Mouse (Mus musculus) hindbrain, embryonic 16.5 days (tissue): ENCODE measurements at regions not wholly inside any gene's neighbourhood (a gene's known extent, or its start where the extent isn't known, plus 50 kb on each side); places are given as distances from the start of the nearest gene placed in this dataset.

ENCODE experiments used
- ATAC-seq: fragments of 200-750 bp; cut with Nextera tagmentation; 2 replicates; pipeline ENCODE4 v1.8.0; 2017; ENCODE audit warnings: moderate TSS enrichment, moderate library complexity
- H3K27ac ChIP-seq: fragments of 300-500 bp; sonication (generic); 2 replicates; pipeline ENCODE4 v1.5.1; 2014; ENCODE audit warnings: low read depth, mild to moderate bottlenecking, control low read depth, low read length, moderate library complexity
- H3K27me3 ChIP-seq: fragments of 300-500 bp; sonication (generic); replicated peaks from 2 replicates; pipeline ENCODE4 v1.6.1; 2014; ENCODE audit warnings: low read length; ENCODE audit not compliant: control insufficient read depth, insufficient read depth
- H3K36me3 ChIP-seq: fragments of 300-500 bp; sonication (generic); 2 replicates; pipeline ENCODE4 v1.6.1; 2014; ENCODE audit warnings: mild to moderate bottlenecking, low read length, moderate library complexity, mixed read lengths; ENCODE audit not compliant: control insufficient read depth, insufficient read depth
- H3K4me1 ChIP-seq: fragments of 300-500 bp; sonication (generic); 2 replicates; pipeline ENCODE4 v1.6.1; 2014; ENCODE audit warnings: low read depth, low read length; ENCODE audit not compliant: control insufficient read depth, insufficient read depth
- H3K4me2 ChIP-seq: fragments of 300-500 bp; sonication (generic); 2 replicates; pipeline ENCODE4 v1.6.1; 2014; ENCODE audit warnings: mild to moderate bottlenecking, low read length, control low read depth, moderate library complexity
- H3K4me3 ChIP-seq: fragments of 300-500 bp; sonication (generic); 2 replicates; pipeline ENCODE4 v1.5.1; 2014; ENCODE audit warnings: mild to moderate bottlenecking, low read length, control low read depth, moderate library complexity
- H3K9ac ChIP-seq: fragments of 300-500 bp; sonication (generic); 2 replicates; pipeline ENCODE4 v1.6.1; 2014; ENCODE audit warnings: low read depth, mild to moderate bottlenecking, control low read depth, low read length, moderate library complexity
- H3K9me3 ChIP-seq: fragments of 300-500 bp; sonication (generic); 2 replicates; pipeline ENCODE4 v1.6.1; 2014; ENCODE audit warnings: mild to moderate bottlenecking, low read length, moderate library complexity; ENCODE audit not compliant: control insufficient read depth
- WGBS: fragments of 180-500 bp; shearing (Covaris S2); extraction: QIAGEN DNeasy Blood & Tissue Kit; methylation state at CpG from one replicate; pipeline ENCODE4 v1.1.7; 2014; 5-methylcytosine and 5-hydroxymethylcytosine counted together

DNA sequence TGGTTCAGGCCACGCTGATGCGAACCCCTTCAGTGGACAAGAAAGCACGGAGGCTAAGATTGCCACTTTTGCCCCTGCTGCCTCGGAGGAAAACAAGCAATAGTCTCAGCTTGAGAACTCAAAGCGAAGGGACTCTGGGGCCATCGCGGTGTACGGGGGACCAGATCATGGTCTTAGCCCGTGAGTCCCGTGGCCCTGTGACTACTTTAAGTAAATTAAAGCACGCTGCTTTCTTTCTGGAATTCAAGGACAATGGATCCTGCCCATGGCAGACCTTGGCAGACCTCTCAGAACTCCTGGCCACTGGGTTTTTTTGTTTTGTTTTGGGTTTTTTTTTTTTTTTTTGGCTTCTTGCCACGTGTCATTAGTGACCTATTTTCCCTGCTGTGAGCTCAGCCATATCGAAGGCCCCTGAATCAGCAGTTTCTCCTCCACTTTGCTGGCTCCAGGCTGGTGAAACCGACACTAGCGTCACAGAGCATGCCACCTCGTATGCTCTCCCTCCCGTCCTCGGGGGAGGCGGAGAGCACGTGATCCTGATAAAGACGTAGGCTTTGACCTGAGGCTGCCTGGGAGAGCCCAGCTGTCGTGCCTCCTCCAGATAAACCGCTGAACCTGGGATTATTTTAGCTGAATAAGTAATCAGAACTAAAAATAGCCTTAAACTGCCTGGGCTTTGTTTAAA lies 174.6 kb downstream of the Cand1 start:
- Histone ChIP-seq H3K9ac (peak overlapping the region; percentile 50; the same call in 1 of the 2 replicates), H3K36me3 (no peaks in the 10 kb centered on the region), H3K27me3 (no peaks in the 10 kb centered on the region), H3K27ac (no peak overlapping the region), H3K4me3 (no peak overlapping the region), H3K4me2 (peak overlapping the region; percentile 40), H3K9me3 (no peaks in the 10 kb centered on the region), H3K4me1 (peaks cover 5% of the 10 kb centered on the region; the same call in 1 of the 2 replicates)
- WGBS = 26% methylated on average over 23 of the region's 23 CpGs
- ATAC-seq = peak; percentile 87

- no peak for ATAC-seq
- Histone ChIP-seq H3K9ac (no peak overlapping the region), H3K4me3 (no peak overlapping the region), H3K9me3 (no peaks in the 10 kb centered on the region), H3K27ac (no peak overlapping the region), H3K4me2 (no peak overlapping the region), H3K27me3 (no peaks in the 10 kb centered on the region), H3K4me1 (peaks cover 5% of the 10 kb centered on the region; the same call in 1 of the 2 replicates), H3K36me3 (no peaks in the 10 kb centered on the region)
- WGBS = 84% methylated on average over 12 of the region's 12 CpGs
Observed at GRCm38 (mm10) chr10:119064218-119064617, 175.6 kb downstream of the Cand1 start.

DNA sequence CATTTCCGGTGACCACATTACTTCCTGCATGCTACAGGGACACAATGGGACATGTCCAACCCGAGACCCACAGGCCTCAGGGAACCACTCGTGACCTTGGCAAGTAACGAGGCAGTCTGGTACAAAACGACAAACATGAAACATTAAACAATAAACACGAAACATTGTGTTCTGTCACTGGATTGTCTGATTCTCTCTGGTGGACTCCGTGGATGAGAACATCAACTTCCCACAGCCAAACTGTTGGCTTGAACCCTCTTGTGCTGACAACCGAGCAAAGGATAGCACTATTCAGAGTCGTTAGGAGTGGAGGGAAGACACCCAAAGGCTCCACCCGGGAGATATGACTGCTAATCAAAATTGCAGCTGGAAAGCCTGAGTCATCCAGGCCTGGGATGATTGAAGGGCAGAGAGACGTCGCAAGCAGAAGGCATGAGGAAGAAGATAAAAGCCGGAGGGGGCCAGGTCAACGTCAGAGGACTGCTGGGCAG lies 176.6 kb downstream of the Cand1 start:
- H3K4me1 ChIP-seq = peaks cover 5% of the 10 kb centered on the region; the same call in 1 of the 2 replicates
- H3K27ac ChIP-seq = no peak overlapping the region
- ATAC-seq = no peak
- H3K9me3 ChIP-seq = no peaks in the 10 kb centered on the region
- no peak overlapping the region for H3K9ac ChIP-seq
- no peak overlapping the region for H3K4me2 ChIP-seq
- no peaks in the 10 kb centered on the region for H3K27me3 ChIP-seq
- no peak overlapping the region for H3K4me3 ChIP-seq
- no peaks in the 10 kb centered on the region for H3K36me3 ChIP-seq
- WGBS = 87% methylated on average over 14 of the region's 14 CpGs

- 86% methylated on average over 13 of the region's 13 CpGs for WGBS
- Histone ChIP-seq H3K27ac (no peak overlapping the region), H3K4me2 (no peak overlapping the region), H3K27me3 (no peaks in the 10 kb centered on the region), H3K9ac (no peak overlapping the region), H3K36me3 (no peaks in the 10 kb centered on the region), H3K9me3 (no peaks in the 10 kb centered on the region), H3K4me1 (peaks cover 5% of the 10 kb centered on the region; the same call in 1 of the 2 replicates), H3K4me3 (no peak overlapping the region)
- no peak for ATAC-seq
Observed at GRCm38 (mm10) chr10:119061958-119062599, 177.8 kb downstream of the Cand1 start.

GRCm38 (mm10) chr10:119061349-119061850 lies 178.5 kb downstream of the Cand1 start:
- H3K27ac ChIP-seq = no peak overlapping the region
- no peaks in the 10 kb centered on the region for H3K36me3 ChIP-seq
- no peak overlapping the region for H3K9ac ChIP-seq
- H3K9me3 ChIP-seq = no peaks in the 10 kb centered on the region
- no peak overlapping the region for H3K4me2 ChIP-seq
- no peak overlapping the region for H3K4me3 ChIP-seq
- no peak for ATAC-seq
- 91% methylated on average over 8 of the region's 8 CpGs for WGBS
- H3K4me1 ChIP-seq = peaks cover 6% of the 10 kb centered on the region; the same call in 1 of the 2 replicates
- H3K27me3 ChIP-seq = no peaks in the 10 kb centered on the region

GRCm38 (mm10) chr10:119058493-119059020 lies 181.3 kb downstream of the Cand1 start:
- Histone ChIP-seq H3K27ac (no peak overlapping the region), H3K4me2 (no peak overlapping the region), H3K4me1 (peaks cover 2% of the 10 kb centered on the region; the same call in 1 of the 2 replicates), H3K9ac (no peak overlapping the region), H3K27me3 (no peaks in the 10 kb centered on the region), H3K9me3 (no peaks in the 10 kb centered on the region), H3K4me3 (no peak overlapping the region), H3K36me3 (no peaks in the 10 kb centered on the region)
- no peak for ATAC-seq
- 84% methylated on average over 10 of the region's 10 CpGs for WGBS

DNA sequence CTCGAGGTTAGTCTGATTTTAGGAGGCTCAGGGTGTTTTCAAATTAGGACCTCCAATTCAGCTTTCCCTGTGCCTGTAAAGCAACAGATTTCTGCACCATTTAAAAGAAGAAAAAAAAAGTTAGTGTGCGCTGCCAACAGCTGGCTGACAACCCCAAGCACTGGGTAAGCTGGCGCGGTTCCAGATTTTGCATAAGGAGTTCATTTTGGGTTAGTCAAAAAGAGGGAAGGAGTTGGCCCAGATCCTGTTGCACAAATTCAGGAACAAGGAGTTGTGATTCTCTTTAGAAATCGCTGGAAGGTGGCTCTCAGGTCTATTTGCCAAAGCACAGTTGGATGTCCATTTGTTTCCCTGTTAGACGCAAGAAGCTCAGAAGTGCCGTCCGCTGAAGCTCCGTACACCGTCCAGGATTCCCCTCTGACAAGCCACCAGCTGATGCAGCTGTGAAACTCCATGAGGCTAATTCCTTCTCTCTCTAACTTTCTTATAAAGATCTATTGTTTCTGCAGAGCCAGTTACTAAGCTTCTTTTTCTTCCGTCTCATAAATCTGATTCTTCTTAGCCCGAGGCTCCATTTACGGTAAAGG lies 184.6 kb downstream of the Cand1 start:
- Histone ChIP-seq H3K27ac (no peak overlapping the region), H3K9me3 (no peaks in the 10 kb centered on the region), H3K4me3 (no peak overlapping the region), H3K27me3 (no peaks in the 10 kb centered on the region), H3K9ac (no peak overlapping the region), H3K4me2 (peak overlapping the region; percentile 5; the same call in 1 of the 2 replicates), H3K36me3 (no peaks in the 10 kb centered on the region), H3K4me1 (peaks cover 2% of the 10 kb centered on the region; the same call in 1 of the 2 replicates)
- WGBS = 47% methylated on average over 13 of the region's 13 CpGs
- peak; percentile 88 for ATAC-seq

- WGBS = 82% methylated on average over 22 of the region's 22 CpGs
- no peak overlapping the region for H3K27ac ChIP-seq
- H3K9ac ChIP-seq = no peak overlapping the region
- H3K36me3 ChIP-seq = no peaks in the 10 kb centered on the region
- no peaks in the 10 kb centered on the region for H3K27me3 ChIP-seq
- peaks cover 2% of the 10 kb centered on the region; the same call in 1 of the 2 replicates for H3K4me1 ChIP-seq
- no peak overlapping the region; the same call in 1 of the 2 replicates for H3K4me2 ChIP-seq
- no peaks in the 10 kb centered on the region for H3K9me3 ChIP-seq
- H3K4me3 ChIP-seq = no peak overlapping the region
- peak; percentile 20 for ATAC-seq
Observed at GRCm38 (mm10) chr10:119054191-119055175, 184.5 kb upstream of the Dyrk2 start.
